Mouse (Mus musculus) heart, postnatal 0 days (tissue): ENCODE data around the gene Cab39.
A peak's percentile ranks its signal among the peaks of the same experiment; 100 is the strongest.

Experiments used
- CTCF ChIP-seq: IDR thresholded peaks from 2 replicates; pipeline ENCODE4 v1.5.1; 2016; ENCODE audit warnings: antibody characterized with exemption, control low read depth, low read depth
- EP300 ChIP-seq: IDR thresholded peaks from 2 replicates; pipeline ENCODE4 v1.6.1; 2016; ENCODE audit warnings: antibody characterized with exemption, low read depth

DNA sequence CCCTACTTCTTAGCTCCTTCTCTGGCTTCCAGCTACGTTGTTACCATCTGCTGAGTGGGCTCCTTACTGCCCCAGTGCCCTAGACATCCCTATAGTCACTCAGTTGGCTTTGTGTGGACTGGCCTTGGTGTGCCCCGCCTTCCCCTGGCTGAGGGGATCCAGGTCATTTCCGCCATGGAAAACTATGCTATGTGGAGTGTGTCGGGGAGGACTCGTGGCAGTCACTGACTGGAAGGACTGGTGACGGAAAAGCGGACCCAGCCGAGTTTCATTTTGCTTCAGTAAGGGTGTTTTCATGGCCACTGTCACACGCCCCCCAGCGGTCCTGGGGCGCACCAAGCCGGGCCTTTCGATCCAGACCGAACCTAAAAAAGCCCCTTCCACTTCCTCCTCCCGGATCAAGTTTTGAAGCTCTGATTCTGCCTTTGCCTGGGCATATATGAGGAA, 102.2 kb downstream of the Cab39 start:
- TF ChIP-seq CTCF (peak; percentile 33; the same call in 1 of the 2 replicates), EP300 (no peak)
